Mouse (Mus musculus) erythroblast, embryonic 14.5 days (primary cell): ENCODE data around the gene Cfap43.

Experiments used
- GATA1 ChIP-seq: IDR thresholded peaks from 2 replicates; pipeline ENCODE4 v1.6.1; 2012; ENCODE audit warnings: low read length, inconsistent platforms, mixed read lengths
- TAL1 ChIP-seq: IDR thresholded peaks from 3 replicates; pipeline ENCODE4 v1.6.1; 2012; ENCODE audit warnings: low read length, inconsistent platforms, mixed read lengths

DNA sequence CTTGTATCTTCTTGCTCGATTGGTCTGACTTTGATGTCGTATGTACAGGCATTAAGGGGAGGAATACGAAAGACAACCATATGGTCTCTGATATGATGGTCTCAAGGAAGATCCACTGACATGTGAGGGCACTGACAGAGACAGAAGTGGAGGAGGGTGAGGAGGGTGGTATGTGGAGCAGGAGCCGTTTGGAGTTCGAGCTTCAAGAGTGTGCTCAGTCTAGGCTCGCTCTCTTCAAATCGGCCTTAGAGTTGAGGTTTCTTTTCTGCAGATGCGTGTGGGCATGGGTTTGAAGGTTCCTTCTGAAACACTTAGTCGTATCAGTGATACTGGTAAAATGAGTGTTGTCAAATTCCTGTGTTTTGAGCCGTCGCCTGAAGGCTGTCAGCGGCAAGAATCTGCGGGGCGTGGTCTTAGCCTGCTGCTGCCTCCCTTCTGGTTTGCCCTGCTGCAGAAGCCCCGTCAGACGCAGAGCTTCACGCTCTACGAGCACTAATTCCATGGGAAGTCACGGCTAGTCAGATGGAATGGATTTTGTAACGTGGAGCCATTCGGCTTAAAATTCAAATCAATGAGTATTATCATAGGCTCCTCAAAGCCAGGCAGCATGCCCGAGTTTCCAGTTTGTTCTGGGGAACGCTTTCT is 27.9 kb upstream of the Cfap43 start:
- no peak for TF ChIP-seq TAL1
- no peak for TF ChIP-seq GATA1
